Mouse (Mus musculus) brain, embryonic 14.5 days (tissue): ENCODE data around the gene Etnk1. TPM values are rescaled to one million over a fixed set of nuclear protein-coding genes. Genes with fewer than 3 reads are reported as not detected.
A peak's percentile ranks its signal among the peaks of the same experiment; 100 is the strongest.
"Not testable (repeated sequence)": the region's sequence is repeated elsewhere in the genome, so short reads cannot be mapped to it uniquely, and the experiment has no call there.

Experiments
- DNase-seq: peaks from one replicate; pipeline ENCODE4 v3.0.0-alpha.2; 2011; ENCODE audit warnings: low read depth
- CTCF ChIP-seq: fragments of 200-500 bp; IDR thresholded peaks from 2 replicates; pipeline ENCODE4 v1.5.1; 2012; ENCODE audit warnings: inconsistent platforms, mild to moderate bottlenecking, moderate library complexity, borderline replicate concordance; ENCODE audit not compliant: insufficient read depth, insufficient read length; ENCODE audit errors: extremely low read depth
- POLR2A ChIP-seq: fragments of 200-500 bp; IDR thresholded peaks from 2 replicates; pipeline ENCODE4 v1.6.1; 2012; ENCODE audit warnings: mild to moderate bottlenecking, inconsistent platforms, borderline replicate concordance; ENCODE audit not compliant: poor library complexity, insufficient read depth, insufficient read length, severe bottlenecking; ENCODE audit errors: extremely low read depth
- polyA plus RNA-seq: library from polyadenylated mRNA; depleted of rRNA; stranded (reverse); fragments of >200 nt; gene quantifications from 2 replicates; pipeline ENCODE4 v1.2.3, GENCODE M21; 2012

Etnk1 gene
- polyA plus RNA-seq, 1 experiment, result 102 TPM

DNA sequence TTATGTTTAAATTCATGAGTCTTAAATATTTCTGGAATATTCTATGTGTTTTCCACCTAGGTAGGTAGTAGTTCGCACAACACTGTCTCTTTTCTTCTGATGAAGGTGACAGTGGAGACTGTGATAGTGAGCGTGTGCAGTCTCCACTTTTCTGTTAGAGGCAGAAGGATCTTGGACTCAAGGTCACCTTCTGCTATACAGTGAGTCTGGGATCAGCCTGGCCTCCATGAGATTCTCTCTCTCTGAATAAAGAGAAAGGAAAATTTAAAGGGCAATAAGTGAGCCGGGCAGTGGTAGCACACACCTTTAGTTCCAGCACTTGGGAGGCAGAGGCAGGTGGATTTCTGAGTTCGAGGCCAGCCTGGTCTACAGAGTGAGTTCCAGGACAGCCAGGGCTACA, 24.2 kb upstream of the Etnk1 start:
- TF ChIP-seq CTCF (no peak), POLR2A (no peak)
- DNase-seq, result no peak

DNA sequence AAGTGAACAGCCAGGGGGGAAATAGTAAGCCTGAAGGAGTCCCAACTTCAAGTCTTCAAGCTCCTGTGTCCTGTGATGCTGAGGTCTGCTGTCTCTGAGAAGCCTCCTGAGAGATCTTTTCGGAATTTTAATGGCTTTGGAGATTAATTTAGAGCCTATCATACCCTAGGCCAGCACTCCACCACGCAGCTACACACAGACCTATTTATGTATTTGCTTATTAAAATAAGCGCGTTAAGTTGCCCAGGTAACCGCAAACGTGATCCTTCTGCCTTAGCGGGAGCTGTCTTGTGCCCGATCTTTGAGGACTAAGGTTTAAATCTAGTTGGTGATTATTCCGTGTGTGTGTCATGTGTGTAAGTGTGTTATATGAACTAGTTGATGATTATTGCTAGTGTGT, 23.7 kb upstream of the Etnk1 start:
- TF ChIP-seq CTCF (no peak), POLR2A (no peak)
- peak; percentile 13 for DNase-seq

DNA sequence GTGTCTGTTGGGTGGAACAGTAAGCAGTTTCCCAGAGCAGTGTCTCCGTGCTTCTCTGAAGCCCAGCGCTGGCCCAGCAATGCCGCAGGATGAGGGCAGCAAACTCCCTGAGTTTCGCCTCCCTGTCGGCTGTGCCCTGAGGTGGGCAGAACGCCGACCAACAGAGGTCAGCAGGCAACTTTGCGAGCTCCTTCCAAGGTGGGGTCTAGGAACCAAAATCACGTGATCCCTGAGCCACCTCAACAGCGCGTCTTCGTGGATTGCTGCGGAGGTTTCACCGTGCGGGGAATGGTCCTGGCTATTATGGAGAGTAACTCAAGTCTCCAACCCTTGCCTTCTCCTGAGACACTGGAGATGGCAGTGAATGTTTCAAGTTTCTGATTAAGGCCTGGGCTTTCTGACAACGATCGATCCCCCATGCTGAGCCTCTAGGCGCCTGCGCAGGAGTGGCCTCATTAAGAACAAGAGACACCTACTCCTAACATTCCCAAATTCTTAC, 23.2 kb upstream of the Etnk1 start:
- no peak for TF ChIP-seq POLR2A
- no peak for TF ChIP-seq CTCF
- DNase-seq, result peak; percentile 34

DNA sequence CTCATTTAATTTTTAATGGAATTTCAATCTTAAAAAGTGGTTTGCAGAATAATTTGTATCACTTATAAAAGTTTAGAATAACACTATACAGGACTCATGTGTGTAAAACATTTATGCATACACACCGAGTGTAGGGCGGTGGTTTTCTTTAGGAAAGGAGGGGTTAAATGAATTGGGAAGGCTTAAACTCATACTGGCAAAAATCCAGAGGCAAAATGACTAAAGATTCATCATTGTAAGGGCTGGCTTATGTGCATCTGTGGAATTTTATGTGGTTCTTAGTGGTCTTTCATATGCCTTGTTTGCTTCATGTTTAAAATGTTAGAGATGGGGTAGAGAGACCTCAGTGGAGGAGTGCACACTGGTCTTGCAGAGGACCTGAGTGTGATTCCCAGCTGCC, 22.5 kb upstream of the Etnk1 start:
- no peak for TF ChIP-seq CTCF
- TF ChIP-seq POLR2A, result no peak
- DNase-seq, result no peak

DNA sequence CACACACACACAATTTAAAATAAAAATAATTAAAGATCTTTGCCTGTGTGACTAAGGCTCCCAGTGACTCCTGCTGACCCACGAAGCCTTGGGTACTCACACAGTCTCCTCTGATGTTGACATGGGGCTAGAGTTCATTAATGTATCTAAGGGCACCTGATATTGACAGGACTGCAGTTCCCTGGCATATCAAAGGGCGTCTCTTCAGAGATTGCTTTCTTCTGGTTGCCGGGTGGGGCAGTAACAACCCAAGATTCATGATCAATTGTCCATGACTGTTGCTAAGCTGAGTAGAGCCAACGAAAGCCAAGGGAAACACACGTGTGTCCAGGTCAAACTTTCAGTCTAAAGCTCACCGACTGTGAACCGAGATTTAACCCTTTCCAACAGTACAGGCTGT, 22.0 kb upstream of the Etnk1 start:
- no peak for DNase-seq
- TF ChIP-seq CTCF (no peak), POLR2A (no peak)

DNA sequence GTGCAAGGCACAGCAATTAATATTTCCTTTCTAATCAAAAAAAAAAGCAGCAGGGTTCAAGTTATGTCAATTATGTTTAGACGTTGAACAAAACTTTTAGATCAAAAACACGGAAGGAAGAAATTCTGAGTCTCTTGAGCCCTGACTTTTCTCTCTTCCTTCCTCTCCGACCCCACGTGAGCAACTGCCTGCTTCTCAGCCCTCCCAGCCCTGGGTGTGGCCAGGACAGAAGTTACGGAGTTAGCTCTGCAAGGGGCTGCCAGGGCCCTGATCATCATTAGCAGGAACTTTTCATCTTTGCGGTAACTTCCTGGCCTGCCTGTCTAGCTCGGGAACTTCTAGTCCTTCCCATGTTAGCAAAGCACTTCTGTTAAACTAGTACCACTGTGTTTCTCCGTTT, 20.3 kb upstream of the Etnk1 start:
- DNase-seq, result no peak

DNA sequence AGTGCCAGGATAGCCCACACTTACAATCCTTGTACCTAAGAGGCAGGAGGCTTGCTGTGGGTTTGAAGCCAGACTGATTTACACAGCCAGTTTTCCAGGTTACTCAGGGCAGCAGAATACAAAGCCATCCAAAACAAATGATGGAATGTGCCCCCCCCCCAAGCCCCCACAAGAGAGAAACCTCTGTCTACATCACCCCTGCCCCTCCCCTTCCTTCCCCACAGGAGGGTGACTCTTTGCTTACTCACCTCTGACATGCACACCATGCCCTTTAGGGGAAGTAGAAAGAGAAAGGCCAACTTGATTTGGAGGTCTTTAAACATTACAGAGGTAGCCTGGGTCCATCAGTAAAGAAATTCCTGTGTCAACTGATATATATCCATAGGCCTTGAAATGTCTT, 18.2 kb upstream of the Etnk1 start:
- TF ChIP-seq CTCF, result no peak
- TF ChIP-seq POLR2A, result no peak
- no peak for DNase-seq

More for the DNA sequence above, 20.3 kb upstream of the Etnk1 start:
- TF ChIP-seq CTCF (no peak), POLR2A (no peak)

DNA sequence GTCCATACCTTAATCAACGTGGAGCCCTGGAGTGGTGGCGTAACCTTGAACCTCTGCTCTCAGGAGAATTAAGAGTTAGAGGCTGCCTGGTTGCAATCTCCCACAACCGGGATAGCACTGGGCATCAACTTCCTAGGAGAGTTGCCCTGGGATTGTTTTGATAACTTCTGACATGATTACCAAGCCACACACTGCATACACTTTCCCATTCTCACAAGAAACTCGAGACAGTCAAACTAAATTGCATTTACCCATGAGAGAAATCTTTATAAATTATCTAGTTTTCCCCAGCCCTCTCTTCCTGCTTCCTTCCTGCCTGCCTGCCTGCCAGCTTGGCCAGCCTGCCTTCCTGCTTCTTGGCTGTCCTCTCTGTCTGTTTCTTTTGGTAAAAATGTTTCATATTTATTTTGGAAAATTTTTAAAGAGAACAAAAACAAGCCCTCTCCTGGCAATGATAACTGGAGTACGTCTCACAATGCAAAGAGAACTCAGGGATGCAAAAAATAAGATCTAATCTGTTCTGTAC, 17.2 kb upstream of the Etnk1 start:
- DNase-seq, result no peak
- TF ChIP-seq CTCF (no peak), POLR2A (no peak)

DNA sequence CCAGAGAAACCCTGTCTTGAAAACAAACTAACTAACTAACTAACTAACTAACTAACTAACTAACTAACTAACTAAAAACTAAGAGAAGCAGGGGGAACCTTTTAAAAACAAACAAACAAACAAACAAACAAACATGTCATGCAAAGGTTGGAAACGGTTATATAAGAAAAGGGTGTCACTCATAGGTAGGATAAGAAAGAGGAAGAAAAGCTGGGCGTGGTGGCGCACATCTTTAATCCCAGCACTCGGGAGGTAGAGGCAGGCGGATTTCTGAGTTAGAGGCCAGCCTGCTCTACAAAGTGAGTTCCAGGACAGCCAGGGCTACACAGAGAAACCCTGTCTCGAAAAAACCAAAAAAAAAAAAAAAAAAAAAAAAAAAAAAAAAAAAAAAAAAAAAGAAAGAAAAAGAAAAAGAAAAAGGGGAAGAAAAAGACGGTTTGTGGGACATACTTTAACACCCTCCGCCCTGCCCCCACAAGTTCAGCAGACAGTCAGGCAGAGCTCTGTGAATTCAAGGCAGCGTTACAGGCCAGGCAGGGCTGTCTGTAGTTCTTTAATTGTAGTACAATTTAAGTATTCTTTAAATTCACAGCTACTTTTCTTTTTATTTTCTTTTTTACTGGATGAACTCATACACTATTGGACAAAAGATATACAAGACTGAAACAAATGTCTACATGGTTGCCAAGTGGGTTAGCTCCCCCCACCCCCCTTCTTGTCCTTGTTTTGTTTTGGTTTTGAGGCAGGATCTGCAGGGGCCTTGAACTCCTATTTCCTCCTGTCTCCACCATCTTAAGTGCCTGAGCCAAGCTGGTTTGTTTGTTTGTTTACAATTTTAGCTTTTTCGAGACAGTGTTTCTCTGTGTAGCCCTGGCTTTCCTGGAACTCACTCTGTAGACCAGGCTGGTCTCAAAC, 15.7 kb upstream of the Etnk1 start:
- DNase-seq, result not testable (repeated sequence)

DNA sequence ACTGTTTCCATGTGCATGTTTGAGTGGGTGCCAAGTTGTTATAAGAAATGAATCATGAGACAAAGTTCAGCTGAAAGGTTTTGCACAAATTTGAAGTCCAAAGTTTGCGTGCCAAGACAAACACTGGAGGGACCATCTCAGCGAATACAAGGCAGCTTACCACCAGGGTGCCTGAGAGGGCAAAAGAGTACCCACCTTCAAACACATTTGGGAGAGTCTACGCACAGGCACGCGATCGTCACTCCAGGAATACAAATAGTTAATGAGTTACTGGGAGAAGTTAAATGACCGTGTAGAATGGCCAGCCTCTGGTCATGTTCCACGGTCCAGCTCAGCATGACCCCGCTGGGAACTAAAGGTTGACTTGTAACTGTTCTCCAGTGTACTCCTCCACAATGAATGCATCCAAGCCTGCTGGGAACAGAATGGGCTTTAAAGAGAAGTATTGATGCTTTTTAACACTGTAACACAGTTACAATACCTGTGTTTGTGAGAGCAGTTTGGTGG, 14.6 kb upstream of the Etnk1 start:
- peak; percentile 36 for DNase-seq
- TF ChIP-seq CTCF (no peak), POLR2A (no peak)

DNA sequence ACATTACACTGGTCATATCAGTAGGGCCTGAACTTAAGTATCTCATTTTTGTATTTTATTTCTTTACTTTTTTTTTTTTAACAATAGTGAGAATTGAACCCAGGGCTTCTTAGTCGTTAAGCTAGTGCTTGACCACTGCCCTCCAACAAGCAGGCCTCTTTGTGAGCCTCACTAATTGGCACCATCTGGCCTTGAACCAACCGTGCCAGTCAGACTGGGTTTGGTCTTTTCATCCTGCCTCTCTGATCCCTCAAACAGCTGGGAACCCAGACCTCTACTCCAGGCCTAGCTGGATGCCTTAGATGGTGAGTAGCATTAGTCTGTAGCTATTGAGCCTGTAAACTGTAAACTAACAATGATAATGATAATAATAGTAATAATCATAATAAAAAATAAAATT, 13.9 kb upstream of the Etnk1 start:
- peak; percentile 31 for DNase-seq
- TF ChIP-seq POLR2A (no peak), CTCF (no peak)

DNA sequence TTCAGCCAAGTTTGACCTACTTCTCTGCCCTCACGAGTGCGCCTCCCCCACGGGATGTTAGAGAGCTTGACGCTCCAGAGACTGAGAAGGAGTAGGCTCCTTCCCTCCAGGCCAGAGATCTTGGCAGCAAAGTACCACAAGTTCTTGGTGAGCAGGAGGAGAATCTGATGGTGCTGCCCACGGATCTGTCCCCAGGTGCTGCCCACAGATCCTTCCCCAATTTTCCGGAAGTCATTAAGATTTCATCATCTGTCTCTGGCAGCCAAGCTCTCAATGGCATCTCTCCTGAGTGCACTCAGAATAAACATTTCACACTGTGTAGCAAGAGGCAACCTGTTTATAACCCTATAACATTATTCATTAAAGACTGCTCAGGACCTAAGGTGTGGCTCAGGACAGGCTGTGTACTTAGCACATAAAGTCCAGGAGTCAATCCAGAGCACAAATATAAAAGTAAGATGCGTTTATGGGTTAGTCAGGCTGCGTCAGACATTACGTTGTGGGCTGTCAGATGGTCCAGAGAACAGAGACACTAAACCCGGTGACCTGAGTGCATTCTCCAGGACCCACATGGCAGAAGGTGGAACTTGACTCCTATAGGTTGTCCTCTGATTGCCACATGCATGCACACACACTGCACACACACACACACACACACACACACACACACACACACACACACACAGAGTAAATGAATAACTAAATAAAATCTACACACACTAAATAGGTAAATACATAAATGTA, 13.1 kb upstream of the Etnk1 start:
- TF ChIP-seq POLR2A, result no peak
- no peak for TF ChIP-seq CTCF
- DNase-seq, result no peak

DNA sequence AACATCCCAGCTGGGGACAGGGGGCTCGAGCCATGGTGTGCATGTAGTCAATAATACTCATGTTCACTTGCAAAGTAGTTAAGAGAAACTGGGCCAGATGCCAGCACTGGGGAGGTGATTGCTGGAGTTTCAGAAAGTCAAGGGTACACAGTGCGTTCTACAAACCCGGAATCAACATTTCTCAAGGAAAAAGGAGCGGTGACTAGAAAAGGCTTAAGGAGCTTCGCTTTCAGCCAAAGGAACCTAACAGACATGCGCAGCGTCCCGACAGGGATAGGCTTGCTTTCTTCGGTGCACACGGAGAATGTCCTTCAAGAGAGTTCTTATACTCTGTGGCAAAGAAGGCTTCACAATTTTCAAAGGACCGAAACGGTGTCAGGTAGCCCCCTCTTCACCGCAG, 12.1 kb upstream of the Etnk1 start:
- DNase-seq, result no peak
- no peak for TF ChIP-seq POLR2A
- TF ChIP-seq CTCF, result no peak
